Mouse (Mus musculus) olfactory bulb, adult 2 months (tissue): Measurements from ENCODE around the gene Galnt2. TPM values are rescaled to one million over a fixed set of nuclear protein-coding genes. Genes with fewer than 3 reads are reported as not detected.

Experiments
- H3K27ac ChIP-seq: fragments of 200-500 bp; 2 replicates; pipeline ENCODE4 v1.5.1; 2012; ENCODE audit warnings: low read depth, low read length; ENCODE audit not compliant: insufficient read depth
- H3K4me1 ChIP-seq: fragments of 200-500 bp; 2 replicates; pipeline ENCODE4 v1.6.1; 2012; ENCODE audit warnings: low read length; ENCODE audit not compliant: control insufficient read depth, insufficient read depth
- H3K4me3 ChIP-seq: fragments of 200-500 bp; 2 replicates; pipeline ENCODE4 v1.5.1; 2012; ENCODE audit warnings: mild to moderate bottlenecking, low read depth, low read length, moderate library complexity; ENCODE audit not compliant: insufficient read depth
- CTCF ChIP-seq: fragments of 200-500 bp; IDR thresholded peaks from 2 replicates; pipeline ENCODE4 v1.5.1; 2012; ENCODE audit warnings: low read depth, mild to moderate bottlenecking, low read length, moderate library complexity; ENCODE audit not compliant: insufficient read depth
- POLR2A ChIP-seq: fragments of 200-500 bp; IDR thresholded peaks from 2 replicates; pipeline ENCODE4 v1.6.1; 2012; ENCODE audit warnings: mild to moderate bottlenecking, low read depth, low read length, moderate library complexity; ENCODE audit not compliant: insufficient read depth
- WGBS: fragments of 180-500 bp; shearing (Covaris S2); methylation state at CpG from one replicate; pipeline ENCODE4 v1.1.7; 2018; 5-methylcytosine and 5-hydroxymethylcytosine counted together
- polyA plus RNA-seq: library from polyadenylated mRNA; stranded (reverse); fragments of >200 nt; gene quantifications from 2 replicates; pipeline ENCODE4 v1.2.4, GENCODE M21; 2012; ENCODE audit warnings: low replicate concordance; ENCODE audit not compliant: missing spikeins, insufficient read depth, insufficient read length

Gene Galnt2
- polyA plus RNA-seq, 1 experiment = not detected

- Histone ChIP-seq H3K27ac (no peak overlapping the region), H3K4me1 (peaks cover 59% of the 10 kb centered on the region), H3K4me3 (no peak overlapping the region)
- 70% methylated on average over 11 of the region's 11 CpGs for WGBS
- TF ChIP-seq POLR2A = no peak
These were observed 50.7 kb downstream of the Galnt2 start for GRCm38 (mm10) chr8:124281700-124282541.

GRCm38 (mm10) chr8:124282878-124283630 lies 51.9 kb downstream of the Galnt2 start:
- WGBS = 75% methylated on average over 12 of the region's 12 CpGs
- TF ChIP-seq CTCF (no peak), POLR2A (no peak)
- Histone ChIP-seq H3K4me1 (peaks cover 52% of the 10 kb centered on the region), H3K4me3 (no peak overlapping the region), H3K27ac (no peak overlapping the region)

DNA sequence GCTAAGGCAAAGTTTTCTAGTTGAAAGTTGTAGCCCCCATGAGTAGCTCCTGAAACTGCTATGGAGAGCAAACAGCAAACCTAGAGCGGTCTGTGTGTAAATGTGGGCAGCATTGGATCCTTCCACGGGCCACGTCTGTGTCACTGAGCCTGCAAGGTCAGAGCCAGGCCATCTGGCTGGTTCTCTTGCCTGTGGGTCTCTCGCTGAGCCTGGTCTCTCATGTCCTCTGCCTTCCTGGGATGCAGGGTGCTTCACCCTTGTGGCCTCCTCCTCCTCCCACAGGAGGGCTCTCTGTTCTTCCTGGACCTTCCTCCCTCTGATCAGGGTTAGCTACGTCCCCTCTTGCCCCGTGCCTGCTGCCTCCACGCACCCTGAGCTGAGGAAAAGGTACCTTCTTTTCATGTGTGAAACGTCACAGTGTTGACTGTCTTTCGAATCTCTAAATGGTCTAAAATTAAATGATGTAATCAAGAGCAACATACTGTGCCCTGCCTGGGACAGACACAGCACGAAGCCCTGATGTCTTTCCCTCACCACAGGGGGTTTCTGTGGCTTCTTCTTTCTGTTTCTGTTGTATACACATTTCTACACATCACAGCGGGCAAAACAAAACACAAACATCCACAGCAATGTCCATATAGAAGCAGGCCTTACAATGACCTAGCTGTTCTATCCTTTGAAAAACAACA lies 52.6 kb downstream of the Galnt2 start:
- H3K27ac ChIP-seq = 0 out of 2 replicates have a peak overlapping the region, but pooled peaks have one; percentile 36
- H3K4me3 ChIP-seq = no peak overlapping the region
- peaks cover 46% of the 10 kb centered on the region for H3K4me1 ChIP-seq
- TF ChIP-seq CTCF (no peak), POLR2A (no peak)
- WGBS = 65% methylated on average over 11 of the region's 11 CpGs

DNA sequence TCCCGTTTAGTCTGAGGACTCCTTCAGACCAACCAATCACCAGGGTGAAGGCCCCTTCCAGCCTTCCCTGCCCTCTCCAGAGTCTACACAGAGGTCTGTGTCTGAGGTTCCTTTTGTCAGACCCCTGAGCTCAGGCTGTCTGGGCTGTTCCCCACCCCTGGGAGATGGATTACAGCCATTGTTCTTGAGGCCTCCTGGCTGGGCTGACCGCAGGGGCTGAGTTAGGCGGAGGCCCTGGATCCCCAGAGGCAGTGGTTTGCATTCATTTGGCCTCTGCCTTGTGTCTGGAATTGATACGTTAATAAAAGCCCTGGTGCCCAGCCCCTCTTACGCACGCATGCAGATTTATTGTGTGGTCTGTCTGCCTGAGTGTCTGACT lies 53.1 kb downstream of the Galnt2 start:
- no peak for TF ChIP-seq POLR2A
- no peak for TF ChIP-seq CTCF
- 46% methylated on average over 6 of the region's 6 CpGs for WGBS
- Histone ChIP-seq H3K27ac (peak overlapping the region; percentile 36; the same call in 1 of the 2 replicates), H3K4me1 (peaks cover 45% of the 10 kb centered on the region), H3K4me3 (no peak overlapping the region)

DNA sequence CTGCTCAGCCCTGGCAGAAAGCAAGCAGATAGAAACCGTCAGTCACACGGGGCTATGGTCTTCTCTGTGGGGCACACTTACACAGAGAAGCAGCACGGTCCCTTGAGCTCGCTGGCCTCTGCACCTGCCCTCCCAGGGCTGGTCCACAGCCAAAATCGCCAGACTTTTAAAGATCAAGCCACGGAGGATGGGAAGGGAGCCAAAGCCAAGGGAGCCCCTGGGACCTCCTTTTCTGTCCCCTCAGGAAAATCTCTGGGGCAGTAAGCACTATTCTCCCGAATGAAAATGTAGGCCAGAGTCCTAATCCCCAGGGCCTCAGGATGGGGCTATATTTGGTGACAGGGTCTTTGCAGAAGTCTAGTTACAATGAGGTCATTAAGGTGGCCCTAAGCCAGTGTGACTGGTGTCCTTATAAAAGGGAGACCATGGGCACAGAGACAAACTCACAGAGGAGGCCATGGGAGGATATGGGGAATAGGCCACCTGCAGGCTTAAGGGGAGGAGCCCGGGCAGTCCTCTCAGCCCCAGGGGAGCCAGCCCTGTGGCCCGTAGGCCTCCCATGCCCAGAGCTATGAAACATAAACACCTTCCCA lies 53.9 kb downstream of the Galnt2 start:
- 40% methylated on average over 9 of the region's 9 CpGs for WGBS
- TF ChIP-seq CTCF (no peak), POLR2A (no peak)
- Histone ChIP-seq H3K4me1 (peaks cover 45% of the 10 kb centered on the region), H3K27ac (no peak overlapping the region), H3K4me3 (no peak overlapping the region)

GRCm38 (mm10) chr8:124286461-124287124 lies 55.4 kb downstream of the Galnt2 start:
- Histone ChIP-seq H3K27ac (no peak overlapping the region), H3K4me3 (no peak overlapping the region), H3K4me1 (peaks cover 54% of the 10 kb centered on the region)
- no peak for TF ChIP-seq POLR2A
- no peak for TF ChIP-seq CTCF
- WGBS = 69% methylated on average over 4 of the region's 4 CpGs

DNA sequence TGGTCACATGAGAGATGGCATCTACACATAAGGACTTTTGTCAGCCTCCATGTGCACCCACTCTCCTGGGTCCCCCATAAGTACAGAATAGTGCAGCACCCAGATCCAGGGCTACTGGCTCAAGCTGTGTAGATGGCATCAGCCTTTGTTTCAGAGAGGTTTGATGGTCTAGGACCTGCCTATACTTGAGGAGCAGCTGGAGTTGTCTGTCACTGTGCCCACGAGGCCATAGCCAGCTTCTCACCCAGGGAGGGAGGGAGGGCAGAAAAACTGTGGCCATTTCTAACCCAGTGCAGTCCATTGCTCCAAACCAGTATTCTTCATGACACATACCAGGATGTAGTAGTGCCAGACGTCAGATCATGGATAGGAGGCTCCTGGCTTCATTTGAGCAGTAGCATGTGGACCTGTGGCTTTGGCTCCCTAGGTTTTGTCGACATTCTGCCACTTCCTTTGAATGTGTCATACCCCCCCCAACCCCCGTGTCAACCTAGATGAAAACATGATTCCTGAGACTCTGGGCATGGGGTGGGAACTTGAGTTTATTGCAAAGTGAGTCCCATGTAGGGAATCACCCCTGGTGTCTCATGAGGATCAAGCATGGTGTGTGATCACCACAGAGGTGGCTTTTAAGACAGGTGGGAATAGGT lies 57.1 kb downstream of the Galnt2 start:
- 76% methylated on average over 4 of the region's 4 CpGs for WGBS
- no peak for TF ChIP-seq CTCF
- no peak for TF ChIP-seq POLR2A
- Histone ChIP-seq H3K4me1 (peaks cover 52% of the 10 kb centered on the region), H3K27ac (no peak overlapping the region), H3K4me3 (no peak overlapping the region)
